Mouse (Mus musculus) heart, adult 2 months (tissue): ENCODE results near the gene Spink2.

Experiments used
- EP300 ChIP-seq: fragments of 200-500 bp; IDR thresholded peaks from 2 replicates; pipeline ENCODE4 v1.6.1; 2011; ENCODE audit warnings: low read depth, low read length, control low read depth; ENCODE audit not compliant: insufficient read depth
- POLR2A ChIP-seq: fragments of 200-500 bp; IDR thresholded peaks from 2 replicates; pipeline ENCODE4 v1.6.1; 2011; ENCODE audit warnings: mild to moderate bottlenecking, low read depth, low read length, control low read depth; ENCODE audit not compliant: insufficient read depth

- TF ChIP-seq EP300 (no peak), POLR2A (no peak)
Measured at GRCm38 (mm10) chr5:77193266-77193665, 18.0 kb downstream of the Spink2 start.
